Mouse (Mus musculus): ENCODE measurements around the gene Radil. TPM values are rescaled to one million over a fixed set of nuclear protein-coding genes. Genes with fewer than 3 reads are reported as not detected.

Radil gene
- polyA plus RNA-seq, 1 experiment from 2014 or later = 3.2 TPM

DNA sequence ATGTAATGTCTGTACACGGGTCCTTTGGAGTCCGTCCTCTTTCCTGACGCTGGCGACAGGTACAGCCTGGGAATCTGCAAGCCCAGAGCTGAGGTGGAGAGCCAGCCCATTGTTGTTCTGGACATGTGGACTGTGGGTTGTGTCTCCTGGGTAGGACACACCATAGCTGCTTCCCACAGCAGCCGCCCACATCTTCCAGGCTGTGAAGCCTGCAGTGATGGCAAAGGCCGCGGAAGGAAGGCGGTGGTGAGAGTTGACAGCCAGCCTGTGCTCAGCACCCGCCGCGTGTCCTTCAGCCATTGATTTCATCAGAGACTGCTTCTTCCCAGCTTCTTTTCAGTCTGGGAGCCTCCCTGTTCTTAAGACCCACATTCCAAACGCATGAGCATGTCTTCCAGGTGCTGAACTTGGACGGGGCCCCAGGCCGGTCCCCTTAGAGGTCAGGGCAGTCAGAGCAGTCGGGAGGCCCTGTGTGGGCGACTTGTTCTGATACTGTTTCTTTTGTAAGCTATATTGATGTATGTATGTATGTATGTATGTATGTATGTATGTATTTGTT lies 112.4 kb downstream of the Radil start:
- H3K4me3 ChIP-seq (replicated peaks) = no peak overlapping the region
- H3K27ac ChIP-seq = no peak overlapping the region
- H3K9me3 ChIP-seq = no peaks in the 10 kb centered on the region
- peaks cover 6% of the 10 kb centered on the region; the same call in 1 of the 2 replicates for H3K27me3 ChIP-seq
- peaks cover 46% of the 10 kb centered on the region for H3K4me1 ChIP-seq
- 90% methylated on average over 16 of the region's 16 CpGs for WGBS
- no peak overlapping the region for H3K4me2 ChIP-seq
- no peak for ATAC-seq (ENCODE audit: low FRiP score)
- H3K9ac ChIP-seq = no peak overlapping the region
- H3K36me3 ChIP-seq (replicated peaks) = peaks cover 31% of the 10 kb centered on the region

- ATAC-seq (ENCODE audit: low FRiP score) = no peak
- peaks cover 4% of the 10 kb centered on the region; the same call in 1 of the 2 replicates for H3K27me3 ChIP-seq
- H3K4me3 ChIP-seq (replicated peaks) = no peak overlapping the region
- H3K27ac ChIP-seq = no peak overlapping the region
- no peak overlapping the region for H3K4me2 ChIP-seq
- peaks cover 32% of the 10 kb centered on the region for H3K4me1 ChIP-seq
- H3K36me3 ChIP-seq (replicated peaks) = peaks cover 31% of the 10 kb centered on the region
- WGBS = 96% methylated on average over 15 of the region's 15 CpGs
- H3K9ac ChIP-seq = no peak overlapping the region
- no peaks in the 10 kb centered on the region for H3K9me3 ChIP-seq
Measured at GRCm38 (mm10) chr5:142435736-142436135, 115.2 kb downstream of the Radil start.

Other genes with a start within 250 kb of the Radil start
- 5.2 and 5.9 TPM in 2 replicates for gene Foxk1, start 149.6 kb downstream of the Radil start, polyA plus RNA-seq (2016; fragmentation: Nextera tagmentation; extraction: Ambion mirVana)
- gene Ap5z1, start 87.2 kb downstream of the Radil start, polyA plus RNA-seq (2016; fragmentation: Nextera tagmentation; extraction: Ambion mirVana) = 12.7 and 15.2 TPM in 2 replicates
- 0.10 and 0.19 TPM in 2 replicates for gene Papolb, start 21.0 kb downstream of the Radil start, polyA plus RNA-seq (2016; fragmentation: Nextera tagmentation; extraction: Ambion mirVana)
- 17.7 and 20.0 TPM in 2 replicates for gene Mmd2, start 57.7 kb upstream of the Radil start, polyA plus RNA-seq (2016; fragmentation: Nextera tagmentation; extraction: Ambion mirVana)
- gene Wipi2, start 76.6 kb upstream of the Radil start, polyA plus RNA-seq (2016; fragmentation: Nextera tagmentation; extraction: Ambion mirVana) = 59.7 and 60.4 TPM in 2 replicates
- gene Slc29a4, start 141.4 kb upstream of the Radil start, polyA plus RNA-seq (2016; fragmentation: Nextera tagmentation; extraction: Ambion mirVana) = 43.4 and 44.9 TPM in 2 replicates

All from forebrain, embryonic 12.5 days (tissue).